Mouse (Mus musculus) hindbrain, embryonic 13.5 days (tissue): Measurements from ENCODE around the gene Lamb3. TPM values are rescaled to one million over a fixed set of nuclear protein-coding genes. Genes with fewer than 3 reads are reported as not detected.
A peak's percentile ranks its signal among the peaks of the same experiment; 100 is the strongest.

ENCODE experiments used
- ATAC-seq: fragments of 200-750 bp; cut with Nextera tagmentation; 2 replicates; pipeline ENCODE4 v1.8.0; 2017; ENCODE audit warnings: moderate TSS enrichment; ENCODE audit not compliant: low FRiP score
- H3K27ac ChIP-seq: fragments of 300-500 bp; sonication (generic); 2 replicates; pipeline ENCODE4 v1.5.1; 2015; ENCODE audit warnings: inconsistent platforms, mild to moderate bottlenecking, moderate library complexity
- H3K27me3 ChIP-seq: fragments of 300-500 bp; sonication (generic); 2 replicates; pipeline ENCODE4 v1.6.1; 2015; ENCODE audit warnings: mild to moderate bottlenecking, inconsistent platforms
- H3K36me3 ChIP-seq: fragments of 300-500 bp; sonication (generic); 2 replicates; pipeline ENCODE4 v1.6.1; 2015; ENCODE audit warnings: mild to moderate bottlenecking, inconsistent platforms
- H3K4me1 ChIP-seq: fragments of 300-500 bp; sonication (generic); replicated peaks from 2 replicates; pipeline ENCODE4 v1.6.1; 2015; ENCODE audit warnings: inconsistent platforms
- H3K4me2 ChIP-seq: fragments of 300-500 bp; sonication (generic); 2 replicates; pipeline ENCODE4 v1.6.1; 2015; ENCODE audit warnings: inconsistent platforms, mild to moderate bottlenecking, moderate library complexity
- H3K4me3 ChIP-seq: fragments of 300-500 bp; sonication (generic); 2 replicates; pipeline ENCODE4 v1.5.1; 2015; ENCODE audit warnings: mild to moderate bottlenecking, inconsistent platforms
- H3K9ac ChIP-seq: fragments of 300-500 bp; sonication (generic); 2 replicates; pipeline ENCODE4 v1.6.1; 2015; ENCODE audit warnings: mild to moderate bottlenecking, inconsistent platforms
- H3K9me3 ChIP-seq: fragments of 300-500 bp; sonication (generic); 2 replicates; pipeline ENCODE4 v1.6.1; 2016; ENCODE audit warnings: inconsistent platforms
- WGBS: fragments of 180-500 bp; shearing (Covaris S2); methylation state at CpG from one replicate; pipeline ENCODE4 v1.1.7; 2015; 5-methylcytosine and 5-hydroxymethylcytosine counted together
- polyA plus RNA-seq: library from polyadenylated mRNA; unstranded; fragments of >200 nt; fragmentation: Nextera tagmentation; extraction: Ambion mirVana; gene quantifications from 2 replicates; pipeline ENCODE4 v1.2.1, GENCODE M21; 2015

The Lamb3 gene
- polyA plus RNA-seq, 1 experiment from 2014 or later = 0.73 TPM

GRCm38 (mm10) chr1:193255488-193256288, 48.2 kb downstream of the Lamb3 start:
- ATAC-seq = peak; percentile 66
- no peaks in the 10 kb centered on the region for H3K4me1 ChIP-seq
- H3K27ac ChIP-seq = no peak overlapping the region
- no peaks in the 10 kb centered on the region for H3K36me3 ChIP-seq
- H3K9ac ChIP-seq = no peak overlapping the region
- no peaks in the 10 kb centered on the region for H3K9me3 ChIP-seq
- H3K27me3 ChIP-seq = no peaks in the 10 kb centered on the region
- H3K4me3 ChIP-seq = no peak overlapping the region
- 34% methylated on average over 3 of the region's 3 CpGs for WGBS
- no peak overlapping the region for H3K4me2 ChIP-seq

- peak; percentile 57; the same call in 1 of the 2 replicates for ATAC-seq
- H3K9ac ChIP-seq = no peak overlapping the region
Observed at GRCm38 (mm10) chr1:193256289-193256577, 48.7 kb downstream of the Lamb3 start.

GRCm38 (mm10) chr1:193256621-193257098, 49.2 kb downstream of the Lamb3 start:
- H3K4me3 ChIP-seq = no peak overlapping the region
- ATAC-seq = no peak
- H3K27me3 ChIP-seq = no peaks in the 10 kb centered on the region
- H3K4me1 ChIP-seq = no peaks in the 10 kb centered on the region
- H3K36me3 ChIP-seq = no peaks in the 10 kb centered on the region
- no peaks in the 10 kb centered on the region for H3K9me3 ChIP-seq
- WGBS = 82% methylated on average over 5 of the region's 5 CpGs
- no peak overlapping the region for H3K9ac ChIP-seq
- H3K27ac ChIP-seq = no peak overlapping the region
- H3K4me2 ChIP-seq = no peak overlapping the region

More at GRCm38 (mm10) chr1:193256289-193256577, 48.7 kb downstream of the Lamb3 start:
- no peaks in the 10 kb centered on the region for H3K4me1 ChIP-seq
- H3K9me3 ChIP-seq = no peaks in the 10 kb centered on the region
- H3K27ac ChIP-seq = no peak overlapping the region
- H3K4me2 ChIP-seq = no peak overlapping the region
- no peaks in the 10 kb centered on the region for H3K36me3 ChIP-seq
- H3K4me3 ChIP-seq = no peak overlapping the region
- no peaks in the 10 kb centered on the region for H3K27me3 ChIP-seq

- Histone ChIP-seq H3K4me2 (no peak overlapping the region), H3K27me3 (no peaks in the 10 kb centered on the region), H3K9me3 (no peaks in the 10 kb centered on the region), H3K27ac (no peak overlapping the region), H3K9ac (no peak overlapping the region), H3K36me3 (no peaks in the 10 kb centered on the region), H3K4me1 (no peaks in the 10 kb centered on the region), H3K4me3 (no peak overlapping the region)
- WGBS = 87% methylated on average over 9 of the region's 9 CpGs
- no peak for ATAC-seq
Observed at GRCm38 (mm10) chr1:193259559-193259958, 52.1 kb downstream of the Lamb3 start.

- no peak overlapping the region for H3K4me3 ChIP-seq
- H3K4me2 ChIP-seq = no peak overlapping the region
- H3K4me1 ChIP-seq = no peaks in the 10 kb centered on the region
- H3K27ac ChIP-seq = no peak overlapping the region
- no peaks in the 10 kb centered on the region for H3K36me3 ChIP-seq
- H3K9me3 ChIP-seq = no peaks in the 10 kb centered on the region
- 81% methylated on average over 7 of the region's 7 CpGs for WGBS
- no peaks in the 10 kb centered on the region for H3K27me3 ChIP-seq
- no peak for ATAC-seq
- no peak overlapping the region for H3K9ac ChIP-seq
Observed at GRCm38 (mm10) chr1:193261897-193262548, 54.5 kb downstream of the Lamb3 start.

DNA sequence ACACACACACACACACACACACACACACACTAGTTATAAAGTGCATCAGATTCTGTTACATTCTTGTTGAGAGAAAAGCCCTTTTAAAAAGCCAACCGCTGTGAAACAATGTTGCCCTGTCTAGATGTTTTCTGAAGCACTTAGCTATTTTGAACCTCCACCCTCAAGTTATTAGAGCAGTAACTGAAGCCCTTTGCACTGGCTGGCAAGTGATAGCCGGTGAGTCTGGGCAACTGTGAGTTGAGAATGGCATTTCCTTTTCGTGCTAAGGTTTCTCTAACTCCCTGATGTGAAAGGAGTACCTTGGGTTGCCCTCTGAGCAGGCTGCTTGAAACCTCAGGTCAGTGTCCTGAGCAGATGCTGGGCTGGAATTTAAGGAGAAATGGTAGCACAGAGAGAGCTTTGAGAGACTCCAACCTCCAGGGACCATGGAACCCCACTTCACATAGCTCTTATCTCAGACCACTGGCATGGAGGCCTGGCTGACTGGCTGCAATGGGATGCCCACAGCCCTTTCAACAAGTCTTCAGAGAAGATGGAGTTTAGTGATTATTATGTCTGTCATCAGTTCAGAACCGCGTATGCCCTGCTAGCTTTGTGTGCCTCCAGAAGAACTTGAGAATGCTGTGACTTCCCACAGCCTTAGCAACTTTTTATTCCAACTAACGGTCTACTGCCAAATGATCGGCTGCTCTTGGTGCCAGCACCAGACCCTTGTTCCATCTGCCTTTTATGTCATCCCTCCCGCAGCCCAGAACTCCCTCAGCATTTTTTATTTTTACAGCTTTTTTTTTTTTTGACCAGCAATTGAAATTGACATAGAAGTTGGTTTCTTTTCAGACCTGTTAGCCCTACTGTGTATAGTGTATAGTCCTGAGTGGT, 55.8 kb downstream of the Lamb3 start:
- Histone ChIP-seq H3K4me1 (no peaks in the 10 kb centered on the region), H3K9ac (no peak overlapping the region), H3K27me3 (no peaks in the 10 kb centered on the region), H3K4me2 (no peak overlapping the region), H3K9me3 (no peaks in the 10 kb centered on the region), H3K4me3 (no peak overlapping the region), H3K36me3 (no peaks in the 10 kb centered on the region), H3K27ac (no peak overlapping the region)
- 81% methylated on average over 8 of the region's 8 CpGs for WGBS
- ATAC-seq = no peak

- H3K27me3 ChIP-seq = no peaks in the 10 kb centered on the region
- 65% methylated on average over 5 of the region's 5 CpGs for WGBS
- H3K4me1 ChIP-seq = no peaks in the 10 kb centered on the region
- no peaks in the 10 kb centered on the region for H3K9me3 ChIP-seq
- ATAC-seq = no peak
- no peak within 1 kb of the TSS for H3K4me2 ChIP-seq
- no peak within 1 kb of the TSS for H3K27ac ChIP-seq
- no peak within 1 kb of the TSS for H3K4me3 ChIP-seq
- H3K36me3 ChIP-seq = no peaks in the 10 kb centered on the region
- H3K9ac ChIP-seq = no peak within 1 kb of the TSS
Observed at GRCm38 (mm10) chr1:193263955-193264598, 56.6 kb downstream of the Lamb3 start, which contains the start of gene Hsd11b1. Gene Hsd11b1, minus strand, starts transcription at chr1:193264075.

DNA sequence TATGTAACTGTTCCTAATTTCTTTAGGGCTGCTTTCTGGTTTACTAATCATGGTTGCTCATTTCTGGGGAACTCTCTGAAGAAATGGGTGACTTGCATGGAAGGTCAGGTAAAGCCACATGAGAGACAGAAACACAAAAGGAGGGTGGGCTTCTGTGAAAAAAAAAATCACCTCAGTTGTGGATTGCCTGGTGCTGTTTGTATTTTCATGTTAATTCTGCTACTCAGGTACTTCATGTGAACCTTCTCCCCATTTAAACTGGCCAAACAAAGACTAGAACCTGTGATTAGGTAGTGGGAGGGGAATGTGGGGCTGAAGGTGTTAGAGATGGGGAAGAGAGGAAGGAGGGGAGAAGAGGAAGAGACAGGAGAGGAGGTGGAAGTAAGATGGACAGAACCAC, 58.2 kb downstream of the Lamb3 start:
- H3K4me3 ChIP-seq = no peak overlapping the region
- no peaks in the 10 kb centered on the region for H3K27me3 ChIP-seq
- no peak overlapping the region for H3K9ac ChIP-seq
- ATAC-seq = no peak
- H3K36me3 ChIP-seq = no peaks in the 10 kb centered on the region
- no peak overlapping the region for H3K4me2 ChIP-seq
- no peak overlapping the region for H3K27ac ChIP-seq
- H3K9me3 ChIP-seq = no peaks in the 10 kb centered on the region
- no peaks in the 10 kb centered on the region for H3K4me1 ChIP-seq

DNA sequence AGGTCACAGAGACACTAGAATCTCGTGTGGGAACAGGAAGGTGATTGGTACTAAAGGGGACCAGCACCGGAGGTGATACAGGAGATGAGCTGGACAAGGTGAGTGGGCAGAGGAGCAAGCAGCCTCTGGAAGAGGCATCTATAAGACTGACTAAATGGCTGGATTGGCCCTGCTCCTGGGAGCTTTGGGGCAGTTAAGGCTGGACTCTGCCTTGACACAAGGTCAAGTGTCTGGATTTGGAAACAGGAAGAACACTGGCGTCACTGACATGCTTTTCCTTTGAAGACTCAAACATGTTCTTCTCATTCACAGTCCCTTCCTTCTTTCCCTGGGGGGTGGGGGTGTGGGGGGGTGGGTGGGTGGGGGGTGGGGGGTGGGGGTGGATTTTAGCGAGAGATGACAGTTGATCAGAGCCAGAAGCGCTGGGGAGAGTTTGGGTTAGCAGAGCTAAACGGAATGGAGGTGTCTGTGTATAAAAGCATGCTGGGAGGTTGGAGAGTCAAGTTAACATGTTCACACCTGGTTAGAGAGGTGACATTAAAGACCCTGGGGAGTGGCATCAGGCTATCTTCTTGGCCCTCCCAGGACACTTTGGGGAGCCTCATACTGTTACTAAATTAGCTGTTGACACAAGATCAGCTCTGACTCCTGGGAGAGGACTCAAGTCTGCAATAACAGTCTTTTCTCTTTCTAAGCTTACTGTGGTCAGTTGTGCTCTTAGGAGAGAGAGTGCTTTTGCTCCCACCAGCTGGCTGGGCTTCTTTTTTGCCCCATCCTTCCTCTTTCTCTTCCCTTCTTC, 63.7 kb downstream of the Lamb3 start:
- no peak for ATAC-seq
- Histone ChIP-seq H3K4me1 (peaks cover 15% of the 10 kb centered on the region), H3K27me3 (no peaks in the 10 kb centered on the region), H3K9ac (no peak overlapping the region), H3K36me3 (no peaks in the 10 kb centered on the region), H3K4me3 (no peak overlapping the region), H3K9me3 (no peaks in the 10 kb centered on the region), H3K27ac (no peak overlapping the region), H3K4me2 (no peak overlapping the region)
- 59% methylated on average over 6 of the region's 6 CpGs for WGBS

- Histone ChIP-seq H3K9me3 (no peaks in the 10 kb centered on the region), H3K27ac (peak overlapping the region; percentile 44), H3K4me2 (peak overlapping the region; percentile 57), H3K4me3 (peak overlapping the region; percentile 34), H3K27me3 (no peaks in the 10 kb centered on the region), H3K4me1 (peaks cover 15% of the 10 kb centered on the region), H3K36me3 (no peaks in the 10 kb centered on the region), H3K9ac (peak overlapping the region; percentile 69)
- 7% methylated on average over 24 of the region's 24 CpGs for WGBS
- ATAC-seq = peak; percentile 71
Observed at GRCm38 (mm10) chr1:193272137-193272915, 64.8 kb downstream of the Lamb3 start.
